Mouse (Mus musculus): ENCODE measurements at regions not wholly inside any gene's neighbourhood (a gene's known extent, or its start where the extent isn't known, plus 50 kb on each side); places are given as distances from the start of the nearest gene placed in this dataset.

- Histone ChIP-seq H3K27me3 (ENCODE audit: control insufficient read depth in 1 of 2, insufficient read depth in 2 of 2, low read length in 2 of 2) (no peaks in the 10 kb centered on the region), H3K27ac (ENCODE audit: control insufficient read depth, low read depth, low read length) (no peak overlapping the region), H3K4me1 (ENCODE audit: control insufficient read depth in 1 of 2, insufficient read depth in 2 of 2, low read length in 2 of 2) (no peaks in the 10 kb centered on the region), H3K79me2 (ENCODE audit: control insufficient read depth, insufficient read depth, low read length, poor library complexity) (no peaks in the 10 kb centered on the region), H3K4me3 (ENCODE audit: control insufficient read depth in 1 of 2, insufficient read depth in 1 of 2, low read depth in 2 of 2, low read length in 2 of 2) (no peak overlapping the region), H3K36me3 (ENCODE audit: control insufficient read depth in 1 of 2, insufficient read depth in 2 of 2, low read length in 2 of 2) (no peaks in the 10 kb centered on the region), H3K9ac (ENCODE audit: control insufficient read depth, low read depth, low read length, poor library complexity, severe bottlenecking) (no peak overlapping the region), H3K9me3 (replicated peaks; ENCODE audit: insufficient read depth, low read length) (no peaks in the 10 kb centered on the region)
- TF ChIP-seq EP300 (IDR thresholded peaks at IDR 0.05; ENCODE audit: low read depth in 1 of 2, low read length in 2 of 2) (no peak), MAZ (IDR thresholded peaks at IDR 0.05; ENCODE audit: low read depth, low read length) (no peak), E2F4 (IDR thresholded peaks at IDR 0.05; ENCODE audit: borderline replicate concordance, low read depth, low read length) (no peak), POLR2AphosphoS5 (IDR thresholded peaks at IDR 0.05; ENCODE audit: borderline replicate concordance, low read depth, low read length) (no peak), SIN3A (IDR thresholded peaks at IDR 0.05; ENCODE audit: low read length) (no peak), POLR2AphosphoS2 (IDR thresholded peaks at IDR 0.05; ENCODE audit: low read length) (no peak), MYB (IDR thresholded peaks at IDR 0.05; ENCODE audit: low read depth, low read length) (no peak), TCF12 (IDR thresholded peaks at IDR 0.05; ENCODE audit: low read depth, low read length) (no peak), USF2 (IDR thresholded peaks at IDR 0.05; ENCODE audit: borderline replicate concordance in 1 of 2, insufficient read depth in 1 of 2, low read depth in 1 of 2, low read length in 2 of 2) (no peak), GATA1 (IDR thresholded peaks at IDR 0.05; ENCODE audit: low read depth, low read length) (no peak), MYC (IDR thresholded peaks at IDR 0.05; ENCODE audit: low read depth, low read length) (no peak), RCOR1 (IDR thresholded peaks at IDR 0.05; ENCODE audit: low read depth, low read length) (no peak), TAL1 (IDR thresholded peaks at IDR 0.05; ENCODE audit: low read length) (no peak), CHD2 (IDR thresholded peaks at IDR 0.05; ENCODE audit: low read length) (no peak), ELF1 (IDR thresholded peaks at IDR 0.05; ENCODE audit: low read depth, low read length) (no peak), ZNF384 (IDR thresholded peaks at IDR 0.05; ENCODE audit: low read depth, low read length) (no peak), ZMIZ1 (IDR thresholded peaks at IDR 0.05; ENCODE audit: low read depth, low read length) (no peak), HCFC1 (IDR thresholded peaks at IDR 0.05; ENCODE audit: low read depth, low read length) (no peak), KAT2A (conservative IDR thresholded peaks at IDR 0.05; ENCODE audit: low read depth, low read length) (no peak), CTCF (IDR thresholded peaks at IDR 0.05 in 2 of 3, conservative IDR thresholded peaks at IDR 0.05 in 1 of 3; ENCODE audit: control insufficient read depth in 1 of 3, insufficient read depth in 1 of 3, low read depth in 2 of 3, low read length in 3 of 3, poor library complexity in 1 of 3, severe bottlenecking in 1 of 3) (no peak)
- no peak for DNase-seq (ENCODE audit: low read depth, low spot score)
Measured at GRCm38 (mm10) chr6:35599841-35600240, 60.2 kb upstream of the Mtpn start.

GRCm38 (mm10) chr6:35598406-35599185 is 58.9 kb upstream of the Mtpn start:
- TF ChIP-seq MAX (IDR thresholded peaks at IDR 0.05; ENCODE audit: low read length) (no peak), MXI1 (IDR thresholded peaks at IDR 0.05; ENCODE audit: low read depth, low read length) (no peak), EP300 (IDR thresholded peaks at IDR 0.05; ENCODE audit: low read depth in 1 of 2, low read length in 2 of 2) (no peak), TAL1 (IDR thresholded peaks at IDR 0.05; ENCODE audit: low read length) (no peak)
- Histone ChIP-seq H3K27me3 (ENCODE audit: control insufficient read depth in 1 of 2, insufficient read depth in 2 of 2, low read length in 2 of 2) (no peaks in the 10 kb centered on the region), H3K4me1 (ENCODE audit: control insufficient read depth in 1 of 2, insufficient read depth in 2 of 2, low read length in 2 of 2) (no peaks in the 10 kb centered on the region), H3K9ac (ENCODE audit: control insufficient read depth, low read depth, low read length, poor library complexity, severe bottlenecking) (no peak overlapping the region), H3K36me3 (ENCODE audit: control insufficient read depth in 1 of 2, insufficient read depth in 2 of 2, low read length in 2 of 2) (no peaks in the 10 kb centered on the region), H3K27ac (ENCODE audit: control insufficient read depth, low read depth, low read length) (no peak overlapping the region), H3K79me2 (ENCODE audit: control insufficient read depth, insufficient read depth, low read length, poor library complexity) (no peaks in the 10 kb centered on the region), H3K4me3 (ENCODE audit: control insufficient read depth in 1 of 2, insufficient read depth in 1 of 2, low read depth in 2 of 2, low read length in 2 of 2) (no peak overlapping the region), H3K9me3 (replicated peaks; ENCODE audit: insufficient read depth, low read length) (no peaks in the 10 kb centered on the region)
- DNase-seq (ENCODE audit: low read depth, low spot score), result no peak

All from MEL (cell line).